Mouse (Mus musculus) liver, adult 2 months (tissue): ENCODE measurements around the gene Mgat4b.

Source experiments
- CTCF ChIP-seq: fragments of 200-500 bp; IDR thresholded peaks from 2 replicates; pipeline ENCODE4 v1.5.1; 2011; ENCODE audit warnings: low read depth, low read length, control low read depth
- POLR2A ChIP-seq: fragments of 200-500 bp; IDR thresholded peaks from 2 replicates; pipeline ENCODE4 v1.6.1; 2011; ENCODE audit warnings: low read length, control low read depth; ENCODE audit not compliant: insufficient read depth; ENCODE audit errors: extremely low read depth

- TF ChIP-seq POLR2A (no peak), CTCF (no peak)
Measured at GRCm38 (mm10) chr11:50234606-50235005, 23.9 kb downstream of the Mgat4b start.
